Mouse (Mus musculus): ENCODE data around the gene Gm4513.
"Not testable (repeated sequence)": the region's sequence is repeated elsewhere in the genome, so short reads cannot be mapped to it uniquely, and the experiment has no call there.

The Gm4513 gene

GRCm38 (mm10) chr7:20598921-20599320 lies at the start of gene Gm4513:
TSS of gene Gm4513 (minus strand) at chr7:20599021.
- not testable (repeated sequence) for DNase-seq (ENCODE audit: low read depth)

GRCm38 (mm10) chr7:20576141-20576540 lies 22.7 kb downstream of the Gm4513 start, which contains the start of gene Gm4141:
TSS of gene Gm4141 (minus strand) at chr7:20576241.
- not testable (repeated sequence) for DNase-seq (ENCODE audit: low read depth)

DNA sequence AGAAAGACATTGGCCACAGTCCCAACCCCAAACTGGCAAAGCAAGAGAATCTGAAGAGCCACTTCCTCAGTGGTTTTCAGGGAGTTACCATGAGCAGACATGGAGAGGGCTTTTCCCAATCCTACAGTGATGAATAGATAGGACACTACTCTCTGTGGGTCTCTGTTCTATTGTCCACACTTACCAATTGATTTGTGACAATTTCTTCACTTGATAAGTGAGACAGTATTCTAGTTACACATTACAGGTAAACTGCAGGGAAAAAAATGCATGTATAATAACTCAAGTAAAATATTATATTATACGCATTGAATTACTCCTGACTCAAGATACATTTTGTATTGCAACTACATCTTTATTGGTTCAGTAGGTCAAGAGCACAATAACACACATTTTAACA lies 53.2 kb downstream of the Gm4513 start, which contains the start of gene Gm5726:
Gm5726 (minus strand) TSS at position 101 of the 400 bp plus-strand sequence.
- DNase-seq (ENCODE audit: low read depth) = not testable (repeated sequence)

All from NIH3T3 (cell line).